Comparison of ENCODE assay signal across 8 mouse cellular contexts in the genomic region with DNA sequence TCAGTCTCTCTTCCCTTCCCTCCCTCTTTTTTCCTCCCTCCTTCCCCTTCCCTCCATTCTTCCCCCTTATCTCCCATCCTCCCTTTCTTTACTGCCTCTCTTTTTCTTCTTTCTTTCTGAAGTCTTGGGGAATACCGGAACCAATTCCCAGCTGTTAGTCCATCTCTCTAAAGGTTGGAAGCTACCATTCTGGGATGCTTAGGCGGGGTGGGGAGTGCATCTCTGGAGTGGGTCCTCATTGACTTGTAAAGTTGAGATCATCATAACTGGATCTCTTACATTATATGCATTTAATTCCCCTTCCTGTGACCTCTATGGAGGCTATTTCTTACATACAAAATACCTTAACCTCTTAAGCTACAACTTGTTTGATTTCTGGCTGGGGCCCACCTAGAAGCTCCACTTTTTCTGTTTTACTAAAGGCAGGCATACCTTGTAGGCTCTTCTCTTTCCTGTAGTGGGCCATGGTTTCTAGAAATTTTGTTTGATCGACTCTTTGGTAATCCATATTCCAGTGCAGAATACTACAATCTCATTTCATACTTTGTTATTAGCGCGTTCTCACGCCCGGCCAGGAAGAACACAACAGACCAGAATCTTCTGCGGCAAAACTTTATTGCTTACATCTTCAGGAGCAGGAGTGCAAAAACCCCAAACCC.
A peak's percentile ranks its signal among the peaks of the same experiment; 100 is the strongest.
DNase-seq lines count a peak whose midpoint lies in the region; ATAC-seq lines count a peak whose summit lies in the region.

No protein-coding gene starts in this region.

- 25% methylated on average over 8 of the region's 8 CpGs for WGBS in heart, embryonic 13.5 days
- 20% methylated on average over 8 of the region's 8 CpGs for WGBS in hindbrain, embryonic 14.5 days
- WGBS in midbrain, embryonic 14.5 days = 8% methylated on average over 8 of the region's 8 CpGs

- peak overlapping the region; percentile 55 for H3K4me3 ChIP-seq in heart, embryonic 13.5 days
- peak overlapping the region; percentile 43 for H3K4me3 ChIP-seq in hindbrain, embryonic 14.5 days (replicated peaks; ENCODE audit: low read length)
- peak overlapping the region; percentile 35 for H3K4me3 ChIP-seq in midbrain, embryonic 14.5 days (replicated peaks; ENCODE audit: low read depth, low read length)

- no peaks in the 10 kb centered on the region for H3K27me3 ChIP-seq in heart, embryonic 13.5 days (replicated peaks)
- H3K27me3 ChIP-seq in hindbrain, embryonic 14.5 days (ENCODE audit: control insufficient read depth, insufficient read depth, low read length) = no peaks in the 10 kb centered on the region
- H3K27me3 ChIP-seq in midbrain, embryonic 14.5 days (ENCODE audit: control insufficient read depth, insufficient read depth, low read length) = no peaks in the 10 kb centered on the region

- no peaks in the 10 kb centered on the region for H3K9me3 ChIP-seq in heart, embryonic 13.5 days
- no peaks in the 10 kb centered on the region for H3K9me3 ChIP-seq in hindbrain, embryonic 14.5 days (ENCODE audit: control insufficient read depth, low read length)
- no peaks in the 10 kb centered on the region for H3K9me3 ChIP-seq in midbrain, embryonic 14.5 days (ENCODE audit: control insufficient read depth, low read length)

- DNase-seq in heart, adult 9 months (ENCODE audit: low spot score in 2 of 2) = no peak
- no peak for DNase-seq in hindbrain, embryonic 14.5 days (ENCODE audit: low spot score)
- peak; percentile 9 for DNase-seq in midbrain, embryonic 14.5 days
- DNase-seq in right cerebral cortex, postnatal 36 days (ENCODE audit: low spot score in 2 of 2) = no peak
- DNase-seq in cerebellum, postnatal 10 days = no peak
- DNase-seq in cerebellum, adult 9-10 months = no peak

- no peak overlapping the region for H3K27ac ChIP-seq in heart, embryonic 13.5 days (replicated peaks)
- H3K27ac ChIP-seq in hindbrain, embryonic 14.5 days = no peak overlapping the region
- no peak overlapping the region for H3K27ac ChIP-seq in midbrain, embryonic 14.5 days (replicated peaks; ENCODE audit: low read depth, low read length)

- no peaks in the 10 kb centered on the region for H3K36me3 ChIP-seq in heart, embryonic 13.5 days
- H3K36me3 ChIP-seq in hindbrain, embryonic 14.5 days (replicated peaks; ENCODE audit: control insufficient read depth, insufficient read depth) = no peaks in the 10 kb centered on the region
- no peaks in the 10 kb centered on the region for H3K36me3 ChIP-seq in midbrain, embryonic 14.5 days (ENCODE audit: control insufficient read depth, insufficient read depth, low read length)

- peaks cover 8% of the 10 kb centered on the region for H3K4me1 ChIP-seq in heart, embryonic 13.5 days
- peaks cover 9% of the 10 kb centered on the region; the same call in 1 of the 2 replicates for H3K4me1 ChIP-seq in hindbrain, embryonic 14.5 days (replicated peaks; ENCODE audit: control insufficient read depth, insufficient read depth, low read length)
- peaks cover 13% of the 10 kb centered on the region for H3K4me1 ChIP-seq in midbrain, embryonic 14.5 days (ENCODE audit: control insufficient read depth, insufficient read depth, low read length)

- H3K9ac ChIP-seq in heart, embryonic 13.5 days = peak overlapping the region; percentile 69
- H3K9ac ChIP-seq in hindbrain, embryonic 14.5 days = peak overlapping the region; percentile 52
- peak overlapping the region; percentile 10; the same call in 1 of the 2 replicates for H3K9ac ChIP-seq in midbrain, embryonic 14.5 days (replicated peaks; ENCODE audit: low read length)

- no peak for ATAC-seq in heart, embryonic 13.5 days (ENCODE audit: extremely low read depth, insufficient number of reproducible peaks, low FRiP score, low TSS enrichment)
- ATAC-seq in common myeloid progenitor, adult 5-6 weeks (replicated peaks; ENCODE audit: low read depth, poor library complexity, severe bottlenecking) = peak; percentile 45
- ATAC-seq in hindbrain, embryonic 14.5 days (ENCODE audit: low FRiP score) = no peak
- no peak for ATAC-seq in midbrain, embryonic 14.5 days (ENCODE audit: low FRiP score, low TSS enrichment)

- peak overlapping the region; percentile 77 for H3K4me2 ChIP-seq in heart, embryonic 13.5 days
- peak overlapping the region; percentile 82 for H3K4me2 ChIP-seq in hindbrain, embryonic 14.5 days (replicated peaks)
- H3K4me2 ChIP-seq in midbrain, embryonic 14.5 days (ENCODE audit: low read length) = peak overlapping the region; percentile 54

Comparison
In these comparisons a context has a peak if more than half of its experiments do, and no peak if none do; other contexts are left out.
1. H3K9ac ChIP-seq: peak in every context shown above with its lines; median percentile 69 in heart, embryonic 13.5 days; 52 in hindbrain, embryonic 14.5 days; 10 in midbrain, embryonic 14.5 days.